Mouse (Mus musculus) CD4-positive helper T cell, adult 2 months (primary cell): ENCODE data around the gene 4930523C07Rik.

Experiments used
- DNase-seq: peaks from one replicate; pipeline ENCODE4 v3.0.0-alpha.2; 2012; ENCODE audit warnings: low read depth, missing footprints, low spot score

4930523C07Rik gene

GRCm38 (mm10) chr1:160045971-160046370 is 1.8 kb downstream of the 4930523C07Rik start:
- DNase-seq, result peak; percentile 75

- DNase-seq, result peak; percentile 62
Observed at GRCm38 (mm10) chr1:160046786-160047185, 2.6 kb downstream of the 4930523C07Rik start.

GRCm38 (mm10) chr1:160047481-160047931 is 3.3 kb downstream of the 4930523C07Rik start:
- peak; percentile 58 for DNase-seq

- DNase-seq, result no peak
Observed at GRCm38 (mm10) chr1:160049131-160049880, 5.1 kb downstream of the 4930523C07Rik start.

- no peak for DNase-seq
Observed at GRCm38 (mm10) chr1:160050898-160051297, 6.7 kb downstream of the 4930523C07Rik start.

GRCm38 (mm10) chr1:160052556-160053315 is 8.6 kb downstream of the 4930523C07Rik start:
- peak; percentile 90 for DNase-seq

GRCm38 (mm10) chr1:160053510-160054305 is 9.5 kb downstream of the 4930523C07Rik start:
- peak; percentile 91 for DNase-seq

GRCm38 (mm10) chr1:160054366-160055078 is 10.3 kb downstream of the 4930523C07Rik start:
- peak; percentile 83 for DNase-seq

GRCm38 (mm10) chr1:160057657-160058056 is 13.5 kb downstream of the 4930523C07Rik start:
- DNase-seq, result no peak

GRCm38 (mm10) chr1:160059908-160060307 is 15.7 kb downstream of the 4930523C07Rik start:
- DNase-seq, result no peak

- DNase-seq, result no peak
Observed at GRCm38 (mm10) chr1:160060542-160060941, 16.4 kb downstream of the 4930523C07Rik start.

- DNase-seq, result no peak
Observed at GRCm38 (mm10) chr1:160061321-160061720, 17.1 kb downstream of the 4930523C07Rik start.

GRCm38 (mm10) chr1:160061725-160062366 is 17.7 kb downstream of the 4930523C07Rik start:
- peak; percentile 73 for DNase-seq

GRCm38 (mm10) chr1:160064547-160065144 is 20.5 kb downstream of the 4930523C07Rik start:
- no peak for DNase-seq

GRCm38 (mm10) chr1:160078882-160079661 is 34.9 kb downstream of the 4930523C07Rik start:
- peak; percentile 52 for DNase-seq

GRCm38 (mm10) chr1:160080800-160081436 is 36.7 kb downstream of the 4930523C07Rik start:
- peak; percentile 80 for DNase-seq

- no peak for DNase-seq
Observed at GRCm38 (mm10) chr1:160082647-160083046, 38.5 kb downstream of the 4930523C07Rik start.

- DNase-seq, result no peak
Observed at GRCm38 (mm10) chr1:160084239-160084638, 40.1 kb downstream of the 4930523C07Rik start.

GRCm38 (mm10) chr1:160086651-160087050 is 42.5 kb downstream of the 4930523C07Rik start:
- no peak for DNase-seq
